Mouse (Mus musculus) heart, postnatal 0 days (tissue): ENCODE measurements around the gene Fbxo24.
"Not testable (repeated sequence)": the region's sequence is repeated elsewhere in the genome, so short reads cannot be mapped to it uniquely, and the experiment has no call there.

Experiments used
- CTCF ChIP-seq: IDR thresholded peaks from 2 replicates; pipeline ENCODE4 v1.5.1; 2016; ENCODE audit warnings: antibody characterized with exemption, control low read depth, low read depth
- EP300 ChIP-seq: IDR thresholded peaks from 2 replicates; pipeline ENCODE4 v1.6.1; 2016; ENCODE audit warnings: antibody characterized with exemption, low read depth

DNA sequence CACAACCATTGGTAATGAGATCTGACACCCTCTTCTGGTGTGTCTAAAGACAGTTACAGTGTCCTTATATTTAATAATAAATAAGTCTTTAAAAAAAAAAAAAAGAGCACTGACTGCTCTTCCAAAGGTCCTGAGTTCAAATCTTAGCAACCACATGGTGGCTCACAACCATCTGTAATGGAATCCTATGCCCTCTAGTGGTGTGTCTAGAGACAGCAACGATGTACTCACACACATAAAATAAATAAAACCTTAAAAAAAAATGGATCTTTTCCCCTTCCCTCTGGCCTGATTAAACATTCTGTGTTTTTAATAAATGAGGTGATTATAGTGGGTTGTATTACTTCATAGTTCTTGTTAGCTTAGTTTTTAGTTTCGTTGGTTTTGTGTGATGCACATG is 13.9 kb downstream of the Fbxo24 start:
- TF ChIP-seq EP300, CTCF: not testable (repeated sequence)
